Mouse (Mus musculus): ENCODE data around the gene Hpse. TPM values are rescaled to one million over a fixed set of nuclear protein-coding genes. Genes with fewer than 3 reads are reported as not detected.

The Hpse gene
- polyA plus RNA-seq, 1 experiment from 2014 or later, result 0.79 TPM

GRCm38 (mm10) chr5:100726001-100726400 is 6.5 kb upstream of the Hpse start:
- no peaks in the 10 kb centered on the region for H3K36me3 ChIP-seq (replicated peaks)
- H3K9me3 ChIP-seq, result 0 out of 2 replicates have a peak, but pooled peaks cover 2% of the 10 kb centered on the region
- H3K4me3 ChIP-seq, result no peak overlapping the region
- 91% methylated on average over 4 of the region's 4 CpGs for WGBS
- no peak overlapping the region for H3K27ac ChIP-seq
- no peaks in the 10 kb centered on the region for H3K4me1 ChIP-seq
- no peak for DNase-seq (ENCODE audit: extremely low spot score, low spot score)
- peaks cover 8% of the 10 kb centered on the region; the same call in 1 of the 2 replicates for H3K27me3 ChIP-seq (ENCODE audit: poor library complexity, severe bottlenecking)

GRCm38 (mm10) chr5:100716762-100717161 is 2.8 kb downstream of the Hpse start:
- Histone ChIP-seq H3K27me3 (ENCODE audit: poor library complexity, severe bottlenecking) (peaks cover 46% of the 10 kb centered on the region), H3K4me1 (peaks cover 22% of the 10 kb centered on the region), H3K4me3 (no peak overlapping the region), H3K36me3 (replicated peaks) (no peaks in the 10 kb centered on the region), H3K9me3 (no peaks in the 10 kb centered on the region), H3K27ac (no peak overlapping the region)
- WGBS, result 97% methylated on average over 15 of the region's 15 CpGs
- no peak for DNase-seq (ENCODE audit: extremely low spot score, low spot score)

- no peaks in the 10 kb centered on the region for H3K9me3 ChIP-seq
- DNase-seq (ENCODE audit: extremely low spot score, low spot score), result no peak
- H3K4me3 ChIP-seq, result no peak overlapping the region
- no peaks in the 10 kb centered on the region for H3K27me3 ChIP-seq (ENCODE audit: poor library complexity, severe bottlenecking)
- no peaks in the 10 kb centered on the region for H3K36me3 ChIP-seq (replicated peaks)
- 95% methylated on average over 6 of the region's 6 CpGs for WGBS
- H3K27ac ChIP-seq, result no peak overlapping the region
- H3K4me1 ChIP-seq, result peaks cover 9% of the 10 kb centered on the region; the same call in 1 of the 2 replicates
These were observed 8.3 kb downstream of the Hpse start for GRCm38 (mm10) chr5:100711219-100711618.

- Histone ChIP-seq H3K9me3 (no peaks in the 10 kb centered on the region), H3K4me3 (no peak overlapping the region), H3K27me3 (ENCODE audit: poor library complexity, severe bottlenecking) (no peaks in the 10 kb centered on the region), H3K4me1 (peaks cover 9% of the 10 kb centered on the region; the same call in 1 of the 2 replicates), H3K27ac (no peak overlapping the region), H3K36me3 (replicated peaks) (no peaks in the 10 kb centered on the region)
- WGBS, result 55% methylated on average over 2 of the region's 2 CpGs
- no peak for DNase-seq (ENCODE audit: extremely low spot score, low spot score)
These were observed 9.5 kb downstream of the Hpse start for GRCm38 (mm10) chr5:100710012-100710411.

- 90% methylated on average over 6 of the region's 6 CpGs for WGBS
- no peaks in the 10 kb centered on the region for H3K9me3 ChIP-seq
- no peak overlapping the region for H3K4me3 ChIP-seq
- no peak for DNase-seq (ENCODE audit: extremely low spot score, low spot score)
- H3K27ac ChIP-seq, result no peak overlapping the region
- H3K36me3 ChIP-seq (replicated peaks), result no peaks in the 10 kb centered on the region
- H3K27me3 ChIP-seq (ENCODE audit: poor library complexity, severe bottlenecking), result no peaks in the 10 kb centered on the region
- peaks cover 9% of the 10 kb centered on the region; the same call in 1 of the 2 replicates for H3K4me1 ChIP-seq
These were observed 10.5 kb downstream of the Hpse start for GRCm38 (mm10) chr5:100709035-100709434.

GRCm38 (mm10) chr5:100706675-100707074 is 12.8 kb downstream of the Hpse start:
- no peak for DNase-seq (ENCODE audit: extremely low spot score, low spot score)
- Histone ChIP-seq H3K4me1 (peaks cover 3% of the 10 kb centered on the region; the same call in 1 of the 2 replicates), H3K27ac (no peak overlapping the region), H3K36me3 (replicated peaks) (no peaks in the 10 kb centered on the region), H3K27me3 (ENCODE audit: poor library complexity, severe bottlenecking) (no peaks in the 10 kb centered on the region), H3K9me3 (no peaks in the 10 kb centered on the region), H3K4me3 (no peak overlapping the region)
- WGBS, result 77% methylated on average over 8 of the region's 8 CpGs

- WGBS, result 93% methylated on average over 2 of the region's 2 CpGs
- H3K27ac ChIP-seq, result no peak overlapping the region
These were observed 15.2 kb downstream of the Hpse start for GRCm38 (mm10) chr5:100704272-100704671.

GRCm38 (mm10) chr5:100702325-100702724 is 17.2 kb downstream of the Hpse start:
- no peak for DNase-seq (ENCODE audit: extremely low spot score, low spot score)
- no peak overlapping the region for H3K4me3 ChIP-seq
- H3K36me3 ChIP-seq (replicated peaks), result no peaks in the 10 kb centered on the region
- no peaks in the 10 kb centered on the region for H3K27me3 ChIP-seq (ENCODE audit: poor library complexity, severe bottlenecking)
- whole genome bisulfite sequencing, result 83% methylated on average over 3 of the region's 3 CpGs
- H3K27ac ChIP-seq, result no peak overlapping the region
- H3K4me1 ChIP-seq, result no peaks in the 10 kb centered on the region
- no peaks in the 10 kb centered on the region for H3K9me3 ChIP-seq

More at GRCm38 (mm10) chr5:100704272-100704671, 15.2 kb downstream of the Hpse start:
- H3K9me3 ChIP-seq, result no peaks in the 10 kb centered on the region
- H3K27me3 ChIP-seq (ENCODE audit: poor library complexity, severe bottlenecking), result no peaks in the 10 kb centered on the region
- no peaks in the 10 kb centered on the region for H3K4me1 ChIP-seq
- no peak for DNase-seq (ENCODE audit: extremely low spot score, low spot score)
- H3K36me3 ChIP-seq (replicated peaks), result no peaks in the 10 kb centered on the region
- no peak overlapping the region for H3K4me3 ChIP-seq

- H3K4me3 ChIP-seq, result no peak overlapping the region
- no peaks in the 10 kb centered on the region for H3K9me3 ChIP-seq
- no peaks in the 10 kb centered on the region for H3K4me1 ChIP-seq
- no peaks in the 10 kb centered on the region for H3K27me3 ChIP-seq (ENCODE audit: poor library complexity, severe bottlenecking)
- DNase-seq (ENCODE audit: extremely low spot score, low spot score), result no peak
- no peaks in the 10 kb centered on the region for H3K36me3 ChIP-seq (replicated peaks)
- 83% methylated on average over 13 of the region's 13 CpGs for WGBS
- H3K27ac ChIP-seq, result no peak overlapping the region
These were observed 18.5 kb downstream of the Hpse start for GRCm38 (mm10) chr5:100700861-100701620.

GRCm38 (mm10) chr5:100697886-100698285 is 21.6 kb downstream of the Hpse start:
- Histone ChIP-seq H3K27me3 (ENCODE audit: poor library complexity, severe bottlenecking) (no peaks in the 10 kb centered on the region), H3K9me3 (no peaks in the 10 kb centered on the region), H3K4me1 (no peaks in the 10 kb centered on the region), H3K27ac (no peak overlapping the region), H3K36me3 (replicated peaks) (no peaks in the 10 kb centered on the region), H3K4me3 (no peak overlapping the region)
- no peak for DNase-seq (ENCODE audit: extremely low spot score, low spot score)
- 79% methylated on average over 2 of the region's 2 CpGs for WGBS

GRCm38 (mm10) chr5:100697398-100697797 is 22.1 kb downstream of the Hpse start:
- H3K36me3 ChIP-seq (replicated peaks), result no peaks in the 10 kb centered on the region
- DNase-seq (ENCODE audit: extremely low spot score, low spot score), result no peak
- H3K27me3 ChIP-seq (ENCODE audit: poor library complexity, severe bottlenecking), result no peaks in the 10 kb centered on the region
- WGBS, result 87% methylated on average over 2 of the region's 2 CpGs
- no peaks in the 10 kb centered on the region for H3K4me1 ChIP-seq
- H3K4me3 ChIP-seq, result no peak overlapping the region
- H3K27ac ChIP-seq, result no peak overlapping the region
- no peaks in the 10 kb centered on the region for H3K9me3 ChIP-seq

- H3K27ac ChIP-seq, result no peak overlapping the region
- H3K4me1 ChIP-seq, result no peaks in the 10 kb centered on the region
- H3K36me3 ChIP-seq (replicated peaks), result no peaks in the 10 kb centered on the region
- WGBS, result 69% methylated on average over 4 of the region's 4 CpGs
- DNase-seq (ENCODE audit: extremely low spot score, low spot score), result no peak
- H3K9me3 ChIP-seq, result no peaks in the 10 kb centered on the region
- no peaks in the 10 kb centered on the region for H3K27me3 ChIP-seq (ENCODE audit: poor library complexity, severe bottlenecking)
- H3K4me3 ChIP-seq, result no peak overlapping the region
These were observed 33.9 kb downstream of the Hpse start for GRCm38 (mm10) chr5:100685631-100686030.

- H3K4me1 ChIP-seq, result no peaks in the 10 kb centered on the region
- WGBS, result 83% methylated on average over 6 of the region's 6 CpGs
- no peak for DNase-seq (ENCODE audit: extremely low spot score, low spot score)
- H3K4me3 ChIP-seq, result no peak overlapping the region
- no peaks in the 10 kb centered on the region for H3K36me3 ChIP-seq (replicated peaks)
- H3K9me3 ChIP-seq, result no peaks in the 10 kb centered on the region
- no peaks in the 10 kb centered on the region for H3K27me3 ChIP-seq (ENCODE audit: poor library complexity, severe bottlenecking)
- H3K27ac ChIP-seq, result no peak overlapping the region
These were observed 39.0 kb downstream of the Hpse start for GRCm38 (mm10) chr5:100680542-100680933.

All from forebrain, embryonic 10.5 days (tissue).